Mouse (Mus musculus): Measurements from ENCODE around the gene Mov10l1. TPM values are rescaled to one million over a fixed set of nuclear protein-coding genes. Genes with fewer than 3 reads are reported as not detected.

Gene Mov10l1
- polyA plus RNA-seq (2014; fragmentation: Nextera tagmentation; extraction: Ambion mirVana): not detected in 2 replicates

GRCm38 (mm10) chr15:88982534-88983079 is at the start of gene Mov10l1:
Mov10l1 (plus strand) TSS chr15:88982909.
- no peak for ATAC-seq (ENCODE audit: low FRiP score)

GRCm38 (mm10) chr15:88934141-88934540 is 48.6 kb upstream of the Mov10l1 start:
- no peaks in the 10 kb centered on the region for H3K9me3 ChIP-seq (ENCODE audit: control insufficient read depth, low read length)
- H3K4me1 ChIP-seq (ENCODE audit: control insufficient read depth, insufficient read depth, low read length): no peaks in the 10 kb centered on the region
- H3K27ac ChIP-seq (ENCODE audit: low read depth, low read length): no peak overlapping the region
- H3K27me3 ChIP-seq (ENCODE audit: control insufficient read depth, insufficient read depth, low read length): no peaks in the 10 kb centered on the region
- 61% methylated on average over 7 of the region's 7 CpGs for WGBS
- peak; percentile 56 for DNase-seq (ENCODE audit: low spot score, missing footprints)
- no peak for ATAC-seq (ENCODE audit: low FRiP score)
- H3K4me2 ChIP-seq: no peak overlapping the region
- no peak overlapping the region for H3K9ac ChIP-seq (ENCODE audit: low read length)
- H3K36me3 ChIP-seq (ENCODE audit: control insufficient read depth, insufficient read depth, low read length): no peaks in the 10 kb centered on the region
- H3K4me3 ChIP-seq (ENCODE audit: low read depth, low read length): no peak overlapping the region

More at GRCm38 (mm10) chr15:88982534-88983079, at the start of gene Mov10l1:
- no peaks in the 10 kb centered on the region for H3K36me3 ChIP-seq (ENCODE audit: control insufficient read depth, insufficient read depth, low read length)
- 94% methylated on average over 31 of the region's 31 CpGs for WGBS
- peaks cover 9% of the 10 kb centered on the region for H3K4me1 ChIP-seq (ENCODE audit: control insufficient read depth, insufficient read depth, low read length)
- no peaks in the 10 kb centered on the region; the same call in 1 of the 2 replicates for H3K27me3 ChIP-seq (ENCODE audit: control insufficient read depth, insufficient read depth, low read length)
- no peak within 1 kb of the TSS for H3K9ac ChIP-seq (ENCODE audit: low read length)
- H3K27ac ChIP-seq (ENCODE audit: low read depth, low read length): no peak within 1 kb of the TSS
- H3K9me3 ChIP-seq (ENCODE audit: control insufficient read depth, low read length): no peaks in the 10 kb centered on the region
- no peak within 1 kb of the TSS for H3K4me2 ChIP-seq
- no peak within 1 kb of the TSS for H3K4me3 ChIP-seq (ENCODE audit: low read depth, low read length)
- no peak for DNase-seq (ENCODE audit: low spot score, missing footprints)

GRCm38 (mm10) chr15:88936619-88937290 is 46.0 kb upstream of the Mov10l1 start:
- ATAC-seq (ENCODE audit: low FRiP score) (no peak), DNase-seq (ENCODE audit: low spot score, missing footprints) (peak; percentile 28)
- Histone ChIP-seq H3K36me3 (ENCODE audit: control insufficient read depth, insufficient read depth, low read length) (no peaks in the 10 kb centered on the region), H3K27ac (ENCODE audit: low read depth, low read length) (no peak overlapping the region), H3K9ac (ENCODE audit: low read length) (no peak overlapping the region), H3K9me3 (ENCODE audit: control insufficient read depth, low read length) (no peaks in the 10 kb centered on the region), H3K4me3 (ENCODE audit: low read depth, low read length) (no peak overlapping the region), H3K27me3 (ENCODE audit: control insufficient read depth, insufficient read depth, low read length) (no peaks in the 10 kb centered on the region), H3K4me1 (ENCODE audit: control insufficient read depth, insufficient read depth, low read length) (no peaks in the 10 kb centered on the region), H3K4me2 (no peak overlapping the region)
- WGBS: 71% methylated on average over 6 of the region's 6 CpGs

DNA sequence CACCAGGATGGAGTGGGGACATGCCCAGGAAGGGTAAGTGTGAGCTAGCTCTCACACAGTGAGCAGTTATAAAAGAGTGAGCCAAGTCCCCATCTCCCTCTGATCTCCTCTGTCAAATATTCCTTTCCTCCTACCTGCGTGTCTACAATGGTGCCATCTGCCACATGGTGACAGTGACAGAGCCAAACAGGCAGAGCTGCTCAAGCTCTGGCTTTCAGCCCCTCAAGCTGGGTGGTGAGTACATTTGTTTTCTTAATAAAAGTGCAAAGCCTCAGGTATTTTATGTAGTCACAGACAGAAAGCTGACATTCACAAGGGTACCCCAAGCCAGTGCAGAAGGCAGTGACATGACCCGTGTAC is 45.4 kb upstream of the Mov10l1 start:
- ATAC-seq (ENCODE audit: low FRiP score) (no peak), DNase-seq (ENCODE audit: low spot score, missing footprints) (peak; percentile 10)
- Histone ChIP-seq H3K4me2 (no peak overlapping the region), H3K36me3 (ENCODE audit: control insufficient read depth, insufficient read depth, low read length) (no peaks in the 10 kb centered on the region), H3K4me3 (ENCODE audit: low read depth, low read length) (no peak overlapping the region), H3K27me3 (ENCODE audit: control insufficient read depth, insufficient read depth, low read length) (no peaks in the 10 kb centered on the region), H3K9me3 (ENCODE audit: control insufficient read depth, low read length) (no peaks in the 10 kb centered on the region), H3K4me1 (ENCODE audit: control insufficient read depth, insufficient read depth, low read length) (no peaks in the 10 kb centered on the region), H3K27ac (ENCODE audit: low read depth, low read length) (no peak overlapping the region), H3K9ac (ENCODE audit: low read length) (no peak overlapping the region)
- WGBS: 86% methylated on average over 2 of the region's 2 CpGs

DNA sequence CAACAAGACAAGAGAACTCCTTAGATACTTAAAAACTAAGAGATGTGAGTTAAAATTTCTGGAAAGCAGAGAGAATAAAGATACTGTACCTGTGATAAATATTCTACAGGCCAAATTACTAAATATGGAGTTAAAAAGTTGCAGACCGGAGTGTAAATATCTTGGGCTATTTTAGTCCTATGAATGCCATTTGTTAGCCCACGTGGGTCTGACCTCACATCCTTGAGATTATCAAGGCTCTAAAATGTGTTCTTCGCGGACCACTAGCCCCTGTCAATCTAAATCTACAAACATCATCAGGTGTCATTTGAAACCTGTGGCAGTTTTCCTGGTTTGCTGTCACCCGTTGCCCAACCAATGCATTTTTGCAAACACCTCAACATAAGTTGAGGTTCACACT is 39.9 kb upstream of the Mov10l1 start:
- no peaks in the 10 kb centered on the region for H3K9me3 ChIP-seq (ENCODE audit: control insufficient read depth, low read length)
- no peak overlapping the region for H3K9ac ChIP-seq (ENCODE audit: low read length)
- DNase-seq (ENCODE audit: low spot score, missing footprints) (no peak), ATAC-seq (ENCODE audit: low FRiP score) (no peak)
- no peaks in the 10 kb centered on the region for H3K27me3 ChIP-seq (ENCODE audit: control insufficient read depth, insufficient read depth, low read length)
- no peaks in the 10 kb centered on the region for H3K4me1 ChIP-seq (ENCODE audit: control insufficient read depth, insufficient read depth, low read length)
- H3K4me3 ChIP-seq (ENCODE audit: low read depth, low read length): no peak overlapping the region
- WGBS: 80% methylated on average over 5 of the region's 5 CpGs
- no peaks in the 10 kb centered on the region for H3K36me3 ChIP-seq (ENCODE audit: control insufficient read depth, insufficient read depth, low read length)
- no peak overlapping the region for H3K4me2 ChIP-seq
- no peak overlapping the region for H3K27ac ChIP-seq (ENCODE audit: low read depth, low read length)

- no peak for ATAC-seq (ENCODE audit: low FRiP score)
- 91% methylated on average over 5 of the region's 5 CpGs for WGBS
Measured at GRCm38 (mm10) chr15:88943896-88944551, 38.7 kb upstream of the Mov10l1 start.

DNA sequence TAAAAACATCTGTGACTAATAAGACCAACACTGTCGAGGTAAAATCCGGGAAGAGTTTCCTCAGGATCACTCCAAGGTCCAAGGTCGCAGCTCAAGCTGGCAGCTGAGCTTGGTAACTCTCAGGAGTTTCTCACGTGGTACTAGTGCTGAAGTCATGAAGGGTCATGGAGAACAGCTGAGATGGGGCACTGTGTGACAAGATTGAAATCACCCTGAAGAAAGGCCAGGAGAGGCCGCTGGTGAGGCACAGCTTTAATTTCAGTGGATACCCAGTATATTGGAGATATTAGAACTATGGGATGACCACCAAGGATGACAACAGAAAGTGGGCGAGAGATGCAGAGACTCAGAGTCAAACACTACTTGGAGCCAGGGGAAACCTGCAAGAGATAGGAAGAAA is 35.9 kb upstream of the Mov10l1 start:
- DNase-seq (ENCODE audit: low spot score, missing footprints) (no peak), ATAC-seq (ENCODE audit: low FRiP score) (no peak)
- H3K9me3 ChIP-seq (ENCODE audit: control insufficient read depth, low read length): no peaks in the 10 kb centered on the region
- no peaks in the 10 kb centered on the region for H3K36me3 ChIP-seq (ENCODE audit: control insufficient read depth, insufficient read depth, low read length)
- no peak overlapping the region for H3K9ac ChIP-seq (ENCODE audit: low read length)
- WGBS: 57% methylated on average over 6 of the region's 6 CpGs
- H3K27me3 ChIP-seq (ENCODE audit: control insufficient read depth, insufficient read depth, low read length): no peaks in the 10 kb centered on the region
- H3K4me3 ChIP-seq (ENCODE audit: low read depth, low read length): no peak overlapping the region
- H3K4me2 ChIP-seq: no peak overlapping the region
- no peak overlapping the region for H3K27ac ChIP-seq (ENCODE audit: low read depth, low read length)
- H3K4me1 ChIP-seq (ENCODE audit: control insufficient read depth, insufficient read depth, low read length): no peaks in the 10 kb centered on the region

More at GRCm38 (mm10) chr15:88943896-88944551, 38.7 kb upstream of the Mov10l1 start:
- Histone ChIP-seq H3K9ac (ENCODE audit: low read length) (no peak overlapping the region), H3K9me3 (ENCODE audit: control insufficient read depth, low read length) (no peaks in the 10 kb centered on the region), H3K27ac (ENCODE audit: low read depth, low read length) (no peak overlapping the region), H3K4me1 (ENCODE audit: control insufficient read depth, insufficient read depth, low read length) (no peaks in the 10 kb centered on the region), H3K36me3 (ENCODE audit: control insufficient read depth, insufficient read depth, low read length) (no peaks in the 10 kb centered on the region), H3K4me3 (ENCODE audit: low read depth, low read length) (no peak overlapping the region), H3K4me2 (no peak overlapping the region), H3K27me3 (ENCODE audit: control insufficient read depth, insufficient read depth, low read length) (no peaks in the 10 kb centered on the region)
- DNase-seq (ENCODE audit: low spot score, missing footprints): no peak

GRCm38 (mm10) chr15:88951246-88951645 is 31.5 kb upstream of the Mov10l1 start:
- Histone ChIP-seq H3K4me1 (ENCODE audit: control insufficient read depth, insufficient read depth, low read length) (peaks cover 6% of the 10 kb centered on the region), H3K9me3 (ENCODE audit: control insufficient read depth, low read length) (no peaks in the 10 kb centered on the region), H3K4me2 (no peak overlapping the region), H3K36me3 (ENCODE audit: control insufficient read depth, insufficient read depth, low read length) (no peaks in the 10 kb centered on the region), H3K4me3 (ENCODE audit: low read depth, low read length) (no peak overlapping the region), H3K27me3 (ENCODE audit: control insufficient read depth, insufficient read depth, low read length) (peaks cover 15% of the 10 kb centered on the region), H3K27ac (ENCODE audit: low read depth, low read length) (no peak overlapping the region), H3K9ac (ENCODE audit: low read length) (no peak overlapping the region)
- WGBS: 84% methylated on average over 4 of the region's 4 CpGs
- ATAC-seq (ENCODE audit: low FRiP score): no peak
- no peak for DNase-seq (ENCODE audit: low spot score, missing footprints)

- H3K4me3 ChIP-seq (ENCODE audit: low read depth, low read length): peak within 1 kb of the TSS; percentile 39
- H3K4me2 ChIP-seq: peak within 1 kb of the TSS; percentile 84
- H3K9ac ChIP-seq (ENCODE audit: low read length): peak within 1 kb of the TSS; percentile 72
- no peaks in the 10 kb centered on the region for H3K36me3 ChIP-seq (ENCODE audit: control insufficient read depth, insufficient read depth, low read length)
- DNase-seq (ENCODE audit: low spot score, missing footprints) (peak; percentile 91), ATAC-seq (ENCODE audit: low FRiP score) (peak; percentile 87)
- WGBS: 2% methylated on average over 51 of the region's 53 CpGs
- H3K9me3 ChIP-seq (ENCODE audit: control insufficient read depth, low read length): no peaks in the 10 kb centered on the region
- H3K4me1 ChIP-seq (ENCODE audit: control insufficient read depth, insufficient read depth, low read length): peaks cover 6% of the 10 kb centered on the region
- no peak within 1 kb of the TSS for H3K27ac ChIP-seq (ENCODE audit: low read depth, low read length)
- peaks cover 15% of the 10 kb centered on the region for H3K27me3 ChIP-seq (ENCODE audit: control insufficient read depth, insufficient read depth, low read length)
Measured at GRCm38 (mm10) chr15:88954368-88955072, 28.2 kb upstream of the Mov10l1 start, which contains the start of gene Ttll8. Ttll8 (minus strand) TSS chr15:88954418.

Data from midbrain, embryonic 11.5 days (tissue).